Mouse (Mus musculus) limb, embryonic 11.5 days (tissue): ENCODE measurements around the gene Tars2. TPM values are rescaled to one million over a fixed set of nuclear protein-coding genes. Genes with fewer than 3 reads are reported as not detected.
"Not testable (repeated sequence)": the region's sequence is repeated elsewhere in the genome, so short reads cannot be mapped to it uniquely, and the experiment has no call there.

Experiments
- ATAC-seq: fragments of 200-750 bp; cut with Nextera tagmentation; 2 replicates; pipeline ENCODE4 v1.8.0; 2017; ENCODE audit warnings: low read depth; ENCODE audit not compliant: insufficient number of reproducible peaks, low FRiP score, low TSS enrichment
- DNase-seq: peaks from one replicate; pipeline ENCODE4 v3.0.0-alpha.2; 2015; ENCODE audit warnings: low spot score
- H3K27ac ChIP-seq: fragments of 300-500 bp; sonication (generic); replicated peaks from 2 replicates; pipeline ENCODE4 v1.5.1; 2014; ENCODE audit warnings: low read depth, mild to moderate bottlenecking, low read length
- H3K27me3 ChIP-seq: fragments of 300-500 bp; sonication (generic); 2 replicates; pipeline ENCODE4 v1.6.1; 2014; ENCODE audit warnings: mild to moderate bottlenecking, low read length, mixed read lengths; ENCODE audit not compliant: control insufficient read depth, insufficient read depth
- H3K36me3 ChIP-seq: fragments of 300-500 bp; sonication (generic); 2 replicates; pipeline ENCODE4 v1.6.1; 2014; ENCODE audit warnings: mild to moderate bottlenecking, low read length, moderate library complexity, mixed read lengths; ENCODE audit not compliant: control insufficient read depth, insufficient read depth
- H3K4me1 ChIP-seq: fragments of 300-500 bp; sonication (generic); 2 replicates; pipeline ENCODE4 v1.6.1; 2014; ENCODE audit warnings: low read length, mixed read lengths; ENCODE audit not compliant: control insufficient read depth, insufficient read depth
- H3K4me2 ChIP-seq: fragments of 300-500 bp; sonication (generic); 2 replicates; pipeline ENCODE4 v1.6.1; 2014; ENCODE audit warnings: low read depth, mild to moderate bottlenecking, moderate library complexity; ENCODE audit not compliant: severe bottlenecking
- H3K4me3 ChIP-seq: fragments of 300-500 bp; sonication (generic); 2 replicates; pipeline ENCODE4 v1.5.1; 2014; ENCODE audit warnings: low read depth, low read length
- H3K9ac ChIP-seq: fragments of 300-500 bp; sonication (generic); 2 replicates; pipeline ENCODE4 v1.6.1; 2014; ENCODE audit warnings: mild to moderate bottlenecking, low read length
- H3K9me3 ChIP-seq: fragments of 300-500 bp; sonication (generic); 2 replicates; pipeline ENCODE4 v1.6.1; 2016; ENCODE audit warnings: low read length; ENCODE audit not compliant: control insufficient read depth
- WGBS: fragments of 180-500 bp; shearing (Covaris S2); extraction: QIAGEN DNeasy Blood & Tissue Kit; methylation state at CpG from one replicate; pipeline ENCODE4 v1.1.7; 2014; 5-methylcytosine and 5-hydroxymethylcytosine counted together
- polyA plus RNA-seq: library from polyadenylated mRNA; unstranded; fragments of >200 nt; fragmentation: Nextera tagmentation; extraction: Ambion mirVana; gene quantifications from 2 replicates; pipeline ENCODE4 v1.2.1, GENCODE M21; 2014

The Tars2 gene
- 64.1 and 66.3 TPM in 2 replicates for polyA plus RNA-seq

GRCm38 (mm10) chr3:95760106-95760505, at the start of gene Tars2:
Tars2 (minus strand) TSS chr3:95760206.
- Histone ChIP-seq H3K9me3 (no peaks in the 10 kb centered on the region), H3K9ac (no peak within 1 kb of the TSS), H3K4me1 (no peaks in the 10 kb centered on the region), H3K27ac (no peak within 1 kb of the TSS), H3K4me3 (no peak within 1 kb of the TSS), H3K36me3 (peaks cover 7% of the 10 kb centered on the region; the same call in 1 of the 2 replicates), H3K27me3 (no peaks in the 10 kb centered on the region), H3K4me2 (no peak within 1 kb of the TSS)
- DNase-seq, result no peak
- 89% methylated on average over 6 of the region's 6 CpGs for WGBS
- ATAC-seq, result no peak

DNA sequence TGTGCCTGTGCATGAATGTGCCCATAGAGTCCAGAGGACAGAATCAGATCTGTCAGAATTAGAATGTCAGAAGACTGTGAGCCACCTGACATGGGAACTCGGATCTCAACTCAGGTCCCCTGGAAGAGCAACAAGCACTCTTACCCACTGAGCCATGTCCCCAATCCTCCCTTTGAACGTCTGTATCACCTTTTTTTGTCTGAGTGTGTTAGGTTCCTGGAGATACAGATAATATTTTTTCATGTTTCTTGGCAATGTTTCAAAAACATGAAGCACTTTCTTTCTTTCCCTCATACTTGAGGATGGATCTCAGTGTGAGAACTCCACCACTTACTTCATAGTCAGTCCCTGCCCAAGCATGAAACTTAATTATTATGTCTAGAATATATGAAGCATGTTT, 48.4 kb upstream of the Tars2 start:
- H3K27ac ChIP-seq, result no peak overlapping the region
- WGBS, result 85% methylated on average over 2 of the region's 2 CpGs
- no peaks in the 10 kb centered on the region for H3K27me3 ChIP-seq
- no peaks in the 10 kb centered on the region for H3K4me1 ChIP-seq
- DNase-seq (no peak), ATAC-seq (no peak)
- H3K9me3 ChIP-seq, result no peaks in the 10 kb centered on the region
- peaks cover 7% of the 10 kb centered on the region; the same call in 1 of the 2 replicates for H3K36me3 ChIP-seq
- no peak overlapping the region for H3K4me3 ChIP-seq
- H3K4me2 ChIP-seq, result no peak overlapping the region
- H3K9ac ChIP-seq, result no peak overlapping the region

DNA sequence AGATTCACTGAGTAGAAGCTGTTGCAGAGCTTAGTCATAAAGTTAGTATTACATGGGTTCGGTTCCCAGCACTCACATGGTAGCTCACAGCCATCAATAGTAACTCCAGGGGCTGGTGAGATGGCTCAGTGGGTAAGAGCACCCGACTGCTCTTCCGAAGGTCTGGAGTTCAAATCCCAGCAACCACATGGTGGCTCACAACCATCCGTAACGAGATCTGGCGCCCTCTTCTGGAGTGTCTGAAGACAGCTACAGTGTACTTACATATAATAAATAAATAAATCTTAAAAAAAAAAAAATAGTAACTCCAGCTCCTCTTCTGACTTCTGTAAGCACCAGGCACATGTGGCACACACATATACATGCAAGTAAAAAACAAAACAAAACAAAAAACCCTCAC, 47.6 kb upstream of the Tars2 start:
- H3K27ac ChIP-seq, H3K4me2 ChIP-seq, ATAC-seq, H3K36me3 ChIP-seq, H3K4me1 ChIP-seq, H3K4me3 ChIP-seq, H3K9me3 ChIP-seq, H3K27me3 ChIP-seq, H3K9ac ChIP-seq, DNase-seq: not testable (repeated sequence)
- WGBS, result 98% methylated on average over 3 of the region's 6 CpGs

DNA sequence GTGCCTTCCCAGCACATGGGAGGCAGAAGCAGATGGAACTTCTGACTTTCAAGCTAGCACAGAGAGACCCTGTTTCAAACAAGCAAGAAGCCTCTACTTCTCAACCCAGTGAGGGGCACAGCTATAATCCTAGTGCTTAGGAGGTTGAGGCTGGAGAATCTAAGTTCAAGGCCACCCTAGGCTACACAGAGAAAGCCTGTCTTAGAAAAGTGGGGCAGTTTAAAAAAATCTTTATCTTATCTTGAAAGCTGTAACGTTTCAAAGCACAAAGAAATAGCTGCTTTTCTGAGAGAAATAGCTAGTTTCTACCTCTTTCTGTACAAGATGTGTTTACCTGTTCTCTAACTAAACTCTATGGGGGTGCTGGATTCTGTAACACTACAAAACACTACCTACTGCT, 46.7 kb upstream of the Tars2 start:
- no peaks in the 10 kb centered on the region for H3K9me3 ChIP-seq
- no peak for DNase-seq
- H3K36me3 ChIP-seq, result peaks cover 7% of the 10 kb centered on the region; the same call in 1 of the 2 replicates
- H3K4me3 ChIP-seq, result no peak overlapping the region
- H3K4me1 ChIP-seq, result no peaks in the 10 kb centered on the region
- H3K9ac ChIP-seq, result no peak overlapping the region
- H3K4me2 ChIP-seq, result no peak overlapping the region
- no peak overlapping the region for H3K27ac ChIP-seq
- WGBS, result 95% methylated on average over 1 of the region's 1 CpGs
- ATAC-seq, result no peak
- no peaks in the 10 kb centered on the region for H3K27me3 ChIP-seq

GRCm38 (mm10) chr3:95803851-95804250, 43.8 kb upstream of the Tars2 start:
- Histone ChIP-seq H3K27ac (no peak overlapping the region), H3K9me3 (no peaks in the 10 kb centered on the region), H3K36me3 (peaks cover 7% of the 10 kb centered on the region; the same call in 1 of the 2 replicates), H3K4me2 (no peak overlapping the region), H3K27me3 (no peaks in the 10 kb centered on the region), H3K4me3 (no peak overlapping the region), H3K4me1 (no peaks in the 10 kb centered on the region), H3K9ac (no peak overlapping the region)
- no peak for DNase-seq
- WGBS, result 93% methylated on average over 4 of the region's 4 CpGs
- no peak for ATAC-seq

DNA sequence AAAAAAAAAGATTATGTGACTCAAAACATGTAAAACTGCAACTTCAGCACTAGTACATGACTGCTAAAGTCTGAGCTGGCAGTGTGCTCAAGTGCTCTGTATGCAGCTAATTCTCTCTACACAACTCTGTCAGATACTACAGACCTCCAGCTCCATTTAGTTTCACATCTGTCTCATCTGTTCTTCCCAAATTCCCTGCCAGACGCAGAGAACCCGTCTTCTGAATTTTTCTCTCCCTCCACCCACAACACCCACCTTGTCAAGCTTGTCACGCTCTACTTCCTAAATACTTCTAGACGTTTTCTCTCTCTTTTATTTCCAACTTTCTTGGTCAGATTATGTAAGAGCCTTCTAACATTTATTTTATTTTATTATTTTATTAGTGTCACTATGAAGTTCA, 38.8 kb upstream of the Tars2 start:
- DNase-seq, result no peak

GRCm38 (mm10) chr3:95794299-95794698, 34.3 kb upstream of the Tars2 start:
- Histone ChIP-seq H3K4me3 (no peak overlapping the region), H3K36me3 (no peaks in the 10 kb centered on the region), H3K27ac (no peak overlapping the region), H3K4me1 (no peaks in the 10 kb centered on the region), H3K9me3 (no peaks in the 10 kb centered on the region), H3K4me2 (no peak overlapping the region), H3K9ac (no peak overlapping the region), H3K27me3 (no peaks in the 10 kb centered on the region)
- ATAC-seq (no peak), DNase-seq (no peak)
- WGBS, result 90% methylated on average over 1 of the region's 1 CpGs

More for the DNA sequence above, 38.8 kb upstream of the Tars2 start:
- ATAC-seq, result no peak
- no peaks in the 10 kb centered on the region for H3K4me1 ChIP-seq
- no peaks in the 10 kb centered on the region for H3K27me3 ChIP-seq
- no peak overlapping the region for H3K27ac ChIP-seq
- WGBS, result 90% methylated on average over 4 of the region's 4 CpGs
- no peak overlapping the region for H3K4me3 ChIP-seq
- H3K9me3 ChIP-seq, result no peaks in the 10 kb centered on the region
- H3K9ac ChIP-seq, result no peak overlapping the region
- H3K36me3 ChIP-seq, result no peaks in the 10 kb centered on the region; the same call in 1 of the 2 replicates
- H3K4me2 ChIP-seq, result no peak overlapping the region

- H3K4me3 ChIP-seq, result no peak overlapping the region
- 83% methylated on average over 2 of the region's 2 CpGs for WGBS
- DNase-seq (no peak), ATAC-seq (no peak)
- no peaks in the 10 kb centered on the region for H3K9me3 ChIP-seq
- H3K27ac ChIP-seq, result no peak overlapping the region
- H3K4me2 ChIP-seq, result no peak overlapping the region
- H3K9ac ChIP-seq, result no peak overlapping the region
- H3K4me1 ChIP-seq, result no peaks in the 10 kb centered on the region
- no peaks in the 10 kb centered on the region for H3K36me3 ChIP-seq
- H3K27me3 ChIP-seq, result no peaks in the 10 kb centered on the region
Measured at GRCm38 (mm10) chr3:95793662-95794061, 33.7 kb upstream of the Tars2 start.

GRCm38 (mm10) chr3:95785501-95785900, 25.5 kb upstream of the Tars2 start:
- ATAC-seq (no peak), DNase-seq (no peak)
- Histone ChIP-seq H3K9ac (no peak overlapping the region), H3K4me1 (no peaks in the 10 kb centered on the region), H3K9me3 (no peaks in the 10 kb centered on the region), H3K36me3 (peaks cover 12% of the 10 kb centered on the region), H3K4me3 (no peak overlapping the region), H3K27ac (no peak overlapping the region), H3K27me3 (no peaks in the 10 kb centered on the region), H3K4me2 (no peak overlapping the region)
- 93% methylated on average over 4 of the region's 4 CpGs for WGBS
